In genomic region chr11:120234136-120234775, GRCm38 (mm10) we compare ENCODE assay signal across 8 mouse cellular contexts. TPM values are rescaled to one million over a fixed set of nuclear protein-coding genes. Genes with fewer than 3 reads are reported as not detected.
A peak's percentile ranks its signal among the peaks of the same experiment; 100 is the strongest.
DNase-seq lines count a peak whose midpoint lies in the region; ATAC-seq and TF ChIP-seq lines count a peak whose summit lies in the region.

No protein-coding gene starts in this region.

- peak; percentile 43 for DNase-seq in CD4-positive, CD25-positive, alpha-beta regulatory T cell, adult 2 months (ENCODE audit: low read depth, low spot score)
- DNase-seq in urinary bladder, adult 2 months (ENCODE audit: low spot score) = peak; percentile 68
- no peak for DNase-seq in urinary bladder, postnatal 4 days (ENCODE audit: low spot score in 2 of 2)
- peak; percentile 77 to 84 for DNase-seq in heart, adult 2 months
- peak; percentile 89 for DNase-seq in midbrain, embryonic 10.5 days (ENCODE audit: low spot score)
- peak; percentile 73 for DNase-seq in testis, postnatal 10 days (ENCODE audit: low spot score)

- H3K27me3 ChIP-seq in heart, adult 2 months (ENCODE audit: control insufficient read depth, insufficient read depth, low read length) = no peaks in the 10 kb centered on the region
- no peaks in the 10 kb centered on the region for H3K27me3 ChIP-seq in kidney, embryonic 15.5 days
- H3K27me3 ChIP-seq in midbrain, embryonic 10.5 days (ENCODE audit: low read depth, poor library complexity, severe bottlenecking) = no peaks in the 10 kb centered on the region

- intact Hi-C loops in heart, adult 2 months (cut with DNase I) = loop anchor here (5.0 kb wide), 1 partner anchor 92 kb away; no protein-coding TSS in a partner anchor

- no peak for TF ChIP-seq CTCF in heart, adult 2 months (IDR thresholded peaks at IDR 0.05)

- H3K4me3 ChIP-seq in heart, adult 2 months = peak overlapping the region; percentile 75
- peak overlapping the region; percentile 87 for H3K4me3 ChIP-seq in kidney, embryonic 15.5 days (replicated peaks)
- H3K4me3 ChIP-seq in midbrain, embryonic 10.5 days = peak overlapping the region; percentile 98

- under 1% methylated on average over 52 of the region's 52 CpGs for WGBS in heart, adult 2 months
- under 1% methylated on average over 52 of the region's 52 CpGs for WGBS in kidney, embryonic 15.5 days
- WGBS in midbrain, embryonic 10.5 days = under 1% methylated on average over 52 of the region's 52 CpGs

- no peaks in the 10 kb centered on the region for H3K9me3 ChIP-seq in kidney, embryonic 15.5 days (replicated peaks)
- no peaks in the 10 kb centered on the region for H3K9me3 ChIP-seq in midbrain, embryonic 10.5 days (replicated peaks)

- peak overlapping the region; percentile 90 for H3K4me2 ChIP-seq in kidney, embryonic 15.5 days

- no peaks in the 10 kb centered on the region for H3K36me3 ChIP-seq in heart, adult 2 months (ENCODE audit: control insufficient read depth, insufficient read depth, low read length)
- no peaks in the 10 kb centered on the region for H3K36me3 ChIP-seq in kidney, embryonic 15.5 days
- H3K36me3 ChIP-seq in midbrain, embryonic 10.5 days = peaks cover 15% of the 10 kb centered on the region

- peaks cover 9% of the 10 kb centered on the region for H3K4me1 ChIP-seq in heart, adult 2 months (ENCODE audit: control insufficient read depth, insufficient read depth, low read length)
- peaks cover 33% of the 10 kb centered on the region for H3K4me1 ChIP-seq in kidney, embryonic 15.5 days
- H3K4me1 ChIP-seq in midbrain, embryonic 10.5 days = peaks cover 48% of the 10 kb centered on the region

- TF ChIP-seq POLR2A in heart, adult 2 months (IDR thresholded peaks at IDR 0.05; ENCODE audit: insufficient read depth, low read depth, low read length) = no peak

- no peak for TF ChIP-seq EP300 in heart, adult 2 months (IDR thresholded peaks at IDR 0.05; ENCODE audit: insufficient read depth, low read depth, low read length)

- no peak for ATAC-seq in CD4-positive, CD25-positive, alpha-beta regulatory T cell, adult 4 months
- ATAC-seq in kidney, embryonic 15.5 days (replicated peaks; ENCODE audit: low FRiP score) = no peak

- no peaks in the 10 kb centered on the region; the same call in 1 of the 2 replicates for H3K79me2 ChIP-seq in heart, adult 2 months (replicated peaks; ENCODE audit: control insufficient read depth, insufficient read depth, low read length)

- H3K9ac ChIP-seq in heart, adult 2 months (ENCODE audit: low read depth, low read length) = peak overlapping the region; percentile 97
- H3K9ac ChIP-seq in kidney, embryonic 15.5 days = peak overlapping the region; percentile 95

- H3K27ac ChIP-seq in heart, adult 2 months = peak overlapping the region; percentile 93
- peak overlapping the region; percentile 94 for H3K27ac ChIP-seq in kidney, embryonic 15.5 days
- H3K27ac ChIP-seq in midbrain, embryonic 10.5 days (replicated peaks) = peak overlapping the region; percentile 100

RNA-seq across cellular contexts. Expression of gene Bahcc1, which starts 1.5 kb away (rescaled TPM):
- polyA plus RNA-seq in CD4-positive, CD25-positive, alpha-beta regulatory T cell, adult 4 months (2017; shearing (Covaris generic)) = not detected
- polyA plus RNA-seq in urinary bladder, adult 2 months (2012; rRNA removed) = 4.3 and 8.2 TPM in 2 replicates
- total RNA-seq in heart, adult 2 months (2021) = 1 to 10 TPM; 5.4 to 9.7 TPM
- polyA plus RNA-seq in heart, adult 2 months (2012; rRNA removed) = 5.9 and 6.4 TPM in 2 replicates
- polyA plus RNA-seq in kidney, embryonic 15.5 days (2015; fragmentation: Nextera tagmentation; extraction: Ambion mirVana) = 11.8 and 14.1 TPM in 2 replicates
- 14.3 and 16.6 TPM in 2 replicates for polyA plus RNA-seq in midbrain, embryonic 10.5 days (2016; fragmentation: Nextera tagmentation; extraction: Ambion mirVana)

Comparison
In these comparisons a context has a peak if more than half of its experiments do, and no peak if none do; other contexts are left out.
1. DNase-seq: peak in CD4-positive, CD25-positive, alpha-beta regulatory T cell, adult 2 months (single experiment), urinary bladder, adult 2 months (single experiment), heart, adult 2 months (2 of 2), midbrain, embryonic 10.5 days (single experiment) and testis, postnatal 10 days (single experiment); none in urinary bladder, postnatal 4 days (0 of 2).
2. Peak in every context shown above with its lines, with median percentiles within 50 percentile points of each other: H3K27ac ChIP-seq and H3K4me3 ChIP-seq.